Mouse (Mus musculus) testis, postnatal 10 days (tissue): ENCODE results near the gene Ugt2b5.
"Not testable (repeated sequence)": the region's sequence is repeated elsewhere in the genome, so short reads cannot be mapped to it uniquely, and the experiment has no call there.

Experiments
- DNase-seq: peaks from one replicate; pipeline ENCODE4 v3.0.0; 2021; ENCODE audit warnings: low spot score

Ugt2b5 gene

GRCm38 (mm10) chr5:87140196-87140595 is at the start of gene Ugt2b5:
Ugt2b5 (minus strand) TSS chr5:87140318.
- DNase-seq: not testable (repeated sequence)

GRCm38 (mm10) chr5:87175780-87176179 is 35.7 kb upstream of the Ugt2b5 start:
- not testable (repeated sequence) for DNase-seq

GRCm38 (mm10) chr5:87174671-87175070 is 34.6 kb upstream of the Ugt2b5 start:
- no peak for DNase-seq

GRCm38 (mm10) chr5:87147741-87148454 is 7.8 kb upstream of the Ugt2b5 start:
- DNase-seq: no peak

- DNase-seq: no peak
Measured at GRCm38 (mm10) chr5:87142865-87143456, 2.8 kb upstream of the Ugt2b5 start.

- DNase-seq: not testable (repeated sequence)
Measured at GRCm38 (mm10) chr5:87103697-87104096, 36.4 kb downstream of the Ugt2b5 start.

GRCm38 (mm10) chr5:87092346-87093027 is 47.6 kb downstream of the Ugt2b5 start, which contains the start of gene Ugt2b36:
Ugt2b36 (minus strand) TSS chr5:87092555.
- DNase-seq: no peak

- no peak for DNase-seq
Measured at GRCm38 (mm10) chr5:87091111-87091510, 49.0 kb downstream of the Ugt2b5 start.

- no peak for DNase-seq
Measured at GRCm38 (mm10) chr5:87089264-87089663, 50.9 kb downstream of the Ugt2b5 start.

- no peak for DNase-seq
Measured at GRCm38 (mm10) chr5:87086269-87086668, 53.8 kb downstream of the Ugt2b5 start.
